Mouse (Mus musculus): Measurements from ENCODE around the gene Selenow.

GRCm38 (mm10) chr7:15962311-15963288 lies 40.4 kb upstream of the Selenow start:
- TF ChIP-seq POLR2A (IDR thresholded peaks at IDR 0.05; ENCODE audit: borderline replicate concordance, control insufficient read depth, low read depth, low read length) (no peak), CTCF (IDR thresholded peaks at IDR 0.05; ENCODE audit: control insufficient read depth, insufficient read depth, low read length) (no peak)
